Mouse (Mus musculus): ENCODE measurements around the gene Fip1l1. TPM values are rescaled to one million over a fixed set of nuclear protein-coding genes. Genes with fewer than 3 reads are reported as not detected.

The Fip1l1 gene
- polyA plus RNA-seq (2014; fragmentation: Nextera tagmentation; extraction: Ambion mirVana) = 65.7 and 82.3 TPM in 2 replicates

DNA sequence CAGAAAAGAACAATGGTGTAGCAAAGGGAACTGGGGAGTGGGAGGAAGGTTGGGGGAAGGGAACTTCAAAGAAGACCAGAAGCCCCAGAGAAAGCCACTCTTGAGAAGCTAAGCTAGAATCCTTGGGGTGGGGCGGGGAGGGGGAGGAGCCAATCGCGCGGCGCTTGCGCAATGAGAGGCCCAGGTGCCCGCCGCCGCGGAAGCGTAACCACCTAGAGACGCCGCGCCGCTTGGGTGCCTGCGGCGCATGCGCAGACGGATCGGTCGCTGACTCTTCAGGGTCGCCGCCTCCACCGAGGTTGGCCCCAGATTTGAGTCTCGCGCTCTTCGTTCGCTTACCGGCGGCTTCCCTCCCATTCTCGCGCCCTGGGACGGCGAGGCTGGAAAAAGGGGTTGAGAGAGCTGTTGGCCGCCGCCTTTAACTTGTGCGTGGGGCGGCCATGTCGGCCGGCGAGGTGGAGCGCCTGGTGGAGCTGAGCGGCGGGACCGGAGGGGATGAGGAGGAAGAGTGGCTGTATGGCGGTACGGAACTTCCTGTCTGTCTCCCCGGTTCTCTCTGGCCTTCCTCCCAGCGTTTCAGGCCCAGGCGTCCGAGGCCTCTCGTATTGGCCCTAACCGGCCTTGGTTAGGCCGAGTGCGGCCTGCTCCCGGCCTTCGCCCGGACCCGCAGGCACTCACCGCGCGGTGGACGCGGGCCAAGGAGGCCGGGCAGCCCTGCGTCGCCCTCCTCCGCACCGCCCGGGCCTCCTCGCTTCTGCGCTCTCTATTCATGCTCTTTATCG is at the start of gene Fip1l1:
Gene Fip1l1, plus strand, starts transcription at position 210 of the 782 bp plus-strand sequence.
- Histone ChIP-seq H3K9ac (replicated peaks; ENCODE audit: low read depth, low read length) (peak within 1 kb of the TSS; percentile 90), H3K4me1 (ENCODE audit: control insufficient read depth, insufficient read depth, low read length) (peaks cover 20% of the 10 kb centered on the region), H3K9me3 (ENCODE audit: control insufficient read depth, low read length) (no peaks in the 10 kb centered on the region), H3K4me3 (ENCODE audit: low read depth, low read length) (peak within 1 kb of the TSS; percentile 89), H3K36me3 (ENCODE audit: control insufficient read depth, insufficient read depth, low read length) (no peaks in the 10 kb centered on the region), H3K27me3 (ENCODE audit: control insufficient read depth, insufficient read depth, low read length) (no peaks in the 10 kb centered on the region), H3K4me2 (ENCODE audit: low read depth, low read length) (peak within 1 kb of the TSS; percentile 79), H3K27ac (ENCODE audit: low read depth, low read length) (peak within 1 kb of the TSS; percentile 94)
- ATAC-seq (ENCODE audit: low read depth) = peak; percentile 91
- WGBS = under 1% methylated on average over 56 of the region's 73 CpGs

DNA sequence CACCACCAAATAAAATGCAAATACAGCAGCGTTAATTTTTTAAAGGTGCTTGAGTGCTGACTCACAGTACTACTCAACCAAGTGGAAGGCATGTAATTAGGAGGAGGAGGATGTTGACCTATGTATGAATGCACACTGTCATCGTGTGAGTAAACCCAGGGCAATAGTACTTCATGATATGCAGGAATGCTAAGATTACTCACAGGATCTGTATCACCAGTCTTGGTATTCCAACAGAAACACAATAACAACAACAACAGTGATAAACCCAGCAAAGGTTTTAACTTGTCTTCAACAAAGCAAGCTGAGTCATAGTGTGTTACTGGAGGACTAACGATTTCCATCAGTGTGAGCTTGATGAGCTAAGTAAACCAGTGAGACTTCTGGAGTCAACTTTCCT is 42.5 kb upstream of the Fip1l1 start:
- WGBS = 92% methylated on average over 3 of the region's 3 CpGs

DNA sequence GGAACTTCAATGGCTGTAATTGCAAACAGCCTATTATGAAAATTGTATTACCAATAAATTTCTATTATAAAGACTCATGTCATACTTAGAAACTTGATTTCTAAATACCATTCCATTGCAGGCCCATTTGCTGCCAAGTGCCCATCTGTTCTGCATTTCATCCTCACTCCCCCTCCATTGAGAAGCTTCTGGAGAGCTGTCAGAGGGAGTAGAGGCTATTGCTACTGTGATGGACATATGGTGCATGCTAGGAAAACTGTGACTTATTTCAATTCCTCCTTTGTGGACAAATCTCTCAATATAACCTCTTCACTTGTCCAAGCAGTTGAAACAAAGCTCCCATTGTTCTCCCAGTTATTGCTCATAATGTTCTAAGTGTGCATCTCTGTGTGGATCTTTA is 23.6 kb upstream of the Fip1l1 start:
- no peak overlapping the region for H3K27ac ChIP-seq (ENCODE audit: low read depth, low read length)
- no peak overlapping the region for H3K4me3 ChIP-seq (ENCODE audit: low read depth, low read length)
- no peaks in the 10 kb centered on the region for H3K36me3 ChIP-seq (ENCODE audit: control insufficient read depth, insufficient read depth, low read length)
- no peaks in the 10 kb centered on the region for H3K27me3 ChIP-seq (ENCODE audit: control insufficient read depth, insufficient read depth, low read length)
- no peaks in the 10 kb centered on the region for H3K9me3 ChIP-seq (ENCODE audit: control insufficient read depth, low read length)
- no peak for ATAC-seq (ENCODE audit: low read depth)
- no peak overlapping the region for H3K9ac ChIP-seq (replicated peaks; ENCODE audit: low read depth, low read length)
- no peaks in the 10 kb centered on the region for H3K4me1 ChIP-seq (ENCODE audit: control insufficient read depth, insufficient read depth, low read length)
- no peak overlapping the region for H3K4me2 ChIP-seq (ENCODE audit: low read depth, low read length)

More for the DNA sequence above, 42.5 kb upstream of the Fip1l1 start:
- Histone ChIP-seq H3K4me1 (ENCODE audit: control insufficient read depth, insufficient read depth, low read length) (no peaks in the 10 kb centered on the region), H3K27me3 (ENCODE audit: control insufficient read depth, insufficient read depth, low read length) (no peaks in the 10 kb centered on the region), H3K9me3 (ENCODE audit: control insufficient read depth, low read length) (no peaks in the 10 kb centered on the region), H3K9ac (replicated peaks; ENCODE audit: low read depth, low read length) (no peak overlapping the region), H3K4me2 (ENCODE audit: low read depth, low read length) (no peak overlapping the region), H3K36me3 (ENCODE audit: control insufficient read depth, insufficient read depth, low read length) (no peaks in the 10 kb centered on the region), H3K4me3 (ENCODE audit: low read depth, low read length) (no peak overlapping the region), H3K27ac (ENCODE audit: low read depth, low read length) (no peak overlapping the region)
- no peak for ATAC-seq (ENCODE audit: low read depth)

DNA sequence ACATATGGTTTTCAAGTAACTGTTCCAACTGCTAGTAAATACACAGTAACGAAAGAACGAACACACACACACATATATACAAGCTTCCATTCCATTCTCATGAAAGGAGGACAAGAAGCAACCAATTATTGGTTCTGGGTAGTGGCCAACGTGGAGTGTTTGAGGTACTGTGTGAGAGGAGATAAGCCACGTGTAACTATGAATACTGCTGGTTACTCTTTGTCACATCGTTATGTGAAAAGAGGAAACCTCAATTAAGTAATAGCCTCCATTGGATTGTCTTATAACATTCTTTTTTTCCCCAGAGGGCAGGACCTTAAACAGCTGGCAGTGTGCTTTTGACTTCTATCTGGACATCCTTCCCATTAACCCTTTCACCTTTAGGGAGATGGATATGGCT is 8.2 kb upstream of the Fip1l1 start:
- Histone ChIP-seq H3K4me3 (ENCODE audit: low read depth, low read length) (no peak overlapping the region), H3K36me3 (ENCODE audit: control insufficient read depth, insufficient read depth, low read length) (no peaks in the 10 kb centered on the region), H3K4me2 (ENCODE audit: low read depth, low read length) (no peak overlapping the region), H3K27me3 (ENCODE audit: control insufficient read depth, insufficient read depth, low read length) (no peaks in the 10 kb centered on the region), H3K27ac (ENCODE audit: low read depth, low read length) (no peak overlapping the region), H3K9ac (replicated peaks; ENCODE audit: low read depth, low read length) (no peak overlapping the region), H3K4me1 (ENCODE audit: control insufficient read depth, insufficient read depth, low read length) (peaks cover 14% of the 10 kb centered on the region), H3K9me3 (ENCODE audit: control insufficient read depth, low read length) (no peaks in the 10 kb centered on the region)
- WGBS = 86% methylated on average over 5 of the region's 5 CpGs
- ATAC-seq (ENCODE audit: low read depth) = no peak

DNA sequence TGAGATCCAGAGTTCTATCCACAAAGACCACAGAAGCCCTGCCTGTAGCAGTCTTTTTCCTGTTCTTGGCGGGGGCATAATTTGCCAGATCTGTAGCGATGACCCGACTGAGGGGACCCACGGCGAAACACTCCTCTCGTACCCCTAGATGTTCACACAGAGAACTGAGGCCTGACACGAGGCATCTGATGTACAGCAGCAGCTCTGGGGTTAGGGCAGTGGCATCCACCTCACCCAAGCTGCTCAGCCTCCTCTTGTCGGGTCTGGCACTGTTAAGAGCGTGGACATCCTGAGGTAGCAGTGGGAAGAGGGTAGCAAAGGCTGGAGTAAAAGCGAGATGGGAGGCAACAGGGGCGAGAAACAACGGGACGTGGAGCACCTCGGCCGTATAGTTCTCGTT is 4.5 kb upstream of the Fip1l1 start:
- WGBS = 24% methylated on average over 16 of the region's 16 CpGs

DNA sequence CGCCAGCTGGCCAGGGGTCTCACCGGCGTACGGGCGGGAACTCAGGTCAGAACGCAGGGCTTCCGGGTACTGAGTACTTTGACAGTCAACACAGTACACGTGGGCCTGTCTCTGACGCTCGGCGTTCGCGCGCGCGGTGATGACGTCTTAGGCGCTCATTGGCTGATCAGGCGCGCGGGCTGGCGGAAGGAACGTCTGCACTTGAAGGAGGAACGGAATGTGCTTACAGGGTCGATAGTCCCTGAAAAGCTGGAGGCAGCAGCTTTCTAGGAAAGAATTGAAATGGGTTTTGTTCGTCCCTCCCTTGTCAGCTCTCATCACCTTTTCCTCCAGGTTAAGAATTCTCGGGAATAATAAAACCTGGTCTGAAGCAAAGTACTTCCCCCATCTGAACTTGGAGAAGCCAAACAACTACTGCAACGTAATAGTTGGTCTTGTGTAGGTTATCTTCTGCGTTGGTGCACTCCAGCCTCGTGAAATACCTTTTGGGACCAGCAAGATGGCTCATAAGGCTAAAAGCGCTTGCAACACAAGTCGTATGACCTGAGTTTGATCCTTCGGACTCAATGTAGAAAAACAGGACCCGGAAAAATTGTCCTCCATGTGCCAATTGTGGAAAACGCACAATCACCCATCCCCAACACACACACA is 3.5 kb upstream of the Fip1l1 start, which contains the start of gene Scfd2:
Gene Scfd2, minus strand, starts transcription at position 130 of the 651 bp plus-strand sequence.
- no peaks in the 10 kb centered on the region for H3K36me3 ChIP-seq (ENCODE audit: control insufficient read depth, insufficient read depth, low read length)
- H3K4me1 ChIP-seq (ENCODE audit: control insufficient read depth, insufficient read depth, low read length) = peaks cover 22% of the 10 kb centered on the region
- WGBS = 6% methylated on average over 35 of the region's 35 CpGs
- H3K4me2 ChIP-seq (ENCODE audit: low read depth, low read length) = peak within 1 kb of the TSS; percentile 99
- no peaks in the 10 kb centered on the region for H3K9me3 ChIP-seq (ENCODE audit: control insufficient read depth, low read length)
- peak; percentile 90 for ATAC-seq (ENCODE audit: low read depth)
- peak within 1 kb of the TSS; percentile 64 for H3K4me3 ChIP-seq (ENCODE audit: low read depth, low read length)
- H3K27me3 ChIP-seq (ENCODE audit: control insufficient read depth, insufficient read depth, low read length) = no peaks in the 10 kb centered on the region
- H3K9ac ChIP-seq (replicated peaks; ENCODE audit: low read depth, low read length) = peak within 1 kb of the TSS; percentile 50
- peak within 1 kb of the TSS; percentile 45; the same call in 1 of the 2 replicates for H3K27ac ChIP-seq (ENCODE audit: low read depth, low read length)

More for the DNA sequence above, 4.5 kb upstream of the Fip1l1 start:
- no peaks in the 10 kb centered on the region for H3K9me3 ChIP-seq (ENCODE audit: control insufficient read depth, low read length)
- no peak for ATAC-seq (ENCODE audit: low read depth)
- peak overlapping the region; percentile 99 for H3K4me2 ChIP-seq (ENCODE audit: low read depth, low read length)
- H3K4me3 ChIP-seq (ENCODE audit: low read depth, low read length) = peak overlapping the region; percentile 64
- peaks cover 16% of the 10 kb centered on the region for H3K4me1 ChIP-seq (ENCODE audit: control insufficient read depth, insufficient read depth, low read length)
- H3K9ac ChIP-seq (replicated peaks; ENCODE audit: low read depth, low read length) = peak overlapping the region; percentile 50
- H3K27ac ChIP-seq (ENCODE audit: low read depth, low read length) = no peak overlapping the region
- H3K36me3 ChIP-seq (ENCODE audit: control insufficient read depth, insufficient read depth, low read length) = no peaks in the 10 kb centered on the region
- H3K27me3 ChIP-seq (ENCODE audit: control insufficient read depth, insufficient read depth, low read length) = no peaks in the 10 kb centered on the region

DNA sequence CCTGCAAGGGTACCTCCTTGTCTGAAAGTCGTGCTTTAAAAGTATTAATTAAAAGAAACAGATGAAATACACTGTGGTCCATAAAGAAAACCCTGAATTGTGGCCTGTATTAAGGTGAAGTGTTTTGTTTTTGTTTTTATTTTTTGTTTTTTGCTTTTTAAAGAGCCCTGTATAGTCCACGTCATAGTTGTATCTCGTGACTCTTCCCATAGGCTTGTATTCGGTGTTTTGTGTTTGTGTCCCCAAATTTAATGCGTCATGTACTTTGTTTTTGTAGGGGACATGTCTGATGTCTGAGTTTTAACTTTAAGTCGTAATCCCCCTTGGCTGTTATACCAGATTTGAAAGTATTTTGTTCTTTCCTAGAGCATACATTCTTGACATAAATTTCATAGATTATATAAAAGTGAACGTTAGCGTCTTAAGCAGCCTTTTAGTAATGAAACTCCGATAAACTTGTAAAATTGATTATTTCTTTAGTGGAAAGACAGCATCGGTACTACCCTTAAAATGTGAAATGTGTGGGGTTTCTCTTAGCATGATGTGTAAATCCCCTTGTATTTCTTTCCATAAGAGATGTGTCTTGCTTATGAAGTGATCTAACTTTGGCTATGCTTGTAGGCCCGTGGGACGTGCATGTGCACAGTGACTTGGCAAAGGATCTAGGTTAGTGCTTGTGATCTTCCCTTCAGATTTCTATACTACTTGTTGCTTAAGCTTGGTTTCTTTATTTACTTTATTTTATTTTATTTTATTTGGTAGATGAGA is 1.1 kb downstream of the Fip1l1 start:
- Histone ChIP-seq H3K27ac (ENCODE audit: low read depth, low read length) (peak overlapping the region; percentile 94; the same call in 1 of the 2 replicates), H3K36me3 (ENCODE audit: control insufficient read depth, insufficient read depth, low read length) (no peaks in the 10 kb centered on the region), H3K4me3 (ENCODE audit: low read depth, low read length) (peak overlapping the region; percentile 89), H3K9me3 (ENCODE audit: control insufficient read depth, low read length) (no peaks in the 10 kb centered on the region), H3K27me3 (ENCODE audit: control insufficient read depth, insufficient read depth, low read length) (no peaks in the 10 kb centered on the region), H3K9ac (replicated peaks; ENCODE audit: low read depth, low read length) (peak overlapping the region; percentile 90), H3K4me1 (ENCODE audit: control insufficient read depth, insufficient read depth, low read length) (peaks cover 13% of the 10 kb centered on the region), H3K4me2 (ENCODE audit: low read depth, low read length) (peak overlapping the region; percentile 79)
- WGBS = 50% methylated on average over 12 of the region's 12 CpGs
- ATAC-seq (ENCODE audit: low read depth) = no peak

DNA sequence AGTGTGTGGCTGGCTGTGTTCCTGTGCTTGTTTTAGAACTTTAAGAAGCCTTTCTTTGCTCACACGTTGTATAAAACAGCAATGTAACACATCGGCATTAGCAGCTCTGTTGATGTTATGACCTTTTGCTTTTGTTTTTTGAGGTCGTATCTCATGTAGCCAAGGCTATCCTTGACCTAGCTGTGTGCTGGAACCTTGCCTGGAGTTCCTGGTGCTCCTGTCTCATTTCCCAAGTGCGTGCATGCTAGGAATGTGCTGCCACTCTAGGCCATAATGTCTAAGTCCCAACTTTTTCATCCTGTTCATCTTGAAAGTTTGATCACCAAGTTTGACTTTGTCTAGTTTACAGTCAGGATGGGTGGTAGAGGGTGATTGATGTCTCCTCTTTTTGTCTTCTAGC is 10.4 kb downstream of the Fip1l1 start:
- Histone ChIP-seq H3K36me3 (ENCODE audit: control insufficient read depth, insufficient read depth, low read length) (peaks cover 18% of the 10 kb centered on the region), H3K27ac (ENCODE audit: low read depth, low read length) (no peak overlapping the region), H3K4me3 (ENCODE audit: low read depth, low read length) (no peak overlapping the region), H3K27me3 (ENCODE audit: control insufficient read depth, insufficient read depth, low read length) (no peaks in the 10 kb centered on the region), H3K4me1 (ENCODE audit: control insufficient read depth, insufficient read depth, low read length) (no peaks in the 10 kb centered on the region), H3K4me2 (ENCODE audit: low read depth, low read length) (no peak overlapping the region), H3K9ac (replicated peaks; ENCODE audit: low read depth, low read length) (no peak overlapping the region), H3K9me3 (ENCODE audit: control insufficient read depth, low read length) (no peaks in the 10 kb centered on the region)
- 97% methylated on average over 4 of the region's 4 CpGs for WGBS
- ATAC-seq (ENCODE audit: low read depth) = no peak

Data from neural tube, embryonic 14.5 days (tissue).